Mouse (Mus musculus) left cerebral cortex, postnatal 4 days (tissue): ENCODE measurements at regions not wholly inside any gene's neighbourhood (a gene's known extent, or its start where the extent isn't known, plus 50 kb on each side); places are given as distances from the start of the nearest gene placed in this dataset.

Experiments used
- DNase-seq: peaks from one replicate; pipeline ENCODE4 v3.0.0-alpha.2; 2022
- intact Hi-C: fragments of 180-260 bp; cut with DNase I; formaldehyde crosslinking; loops from one replicate; pipeline ENCODE4 v1.15.1; 2025

- no peak for DNase-seq
- intact Hi-C loops: no loop called here
Observed at GRCm38 (mm10) chr17:89301325-89301724, 100.8 kb upstream of the Fshr start.

GRCm38 (mm10) chr17:89297277-89298002, 97.0 kb upstream of the Fshr start:
- DNase-seq: peak; percentile 37
- intact Hi-C loops: no loop called here

- intact Hi-C loops: no loop called here
- DNase-seq: no peak
Observed at GRCm38 (mm10) chr17:89281321-89281720, 80.8 kb upstream of the Fshr start.

DNA sequence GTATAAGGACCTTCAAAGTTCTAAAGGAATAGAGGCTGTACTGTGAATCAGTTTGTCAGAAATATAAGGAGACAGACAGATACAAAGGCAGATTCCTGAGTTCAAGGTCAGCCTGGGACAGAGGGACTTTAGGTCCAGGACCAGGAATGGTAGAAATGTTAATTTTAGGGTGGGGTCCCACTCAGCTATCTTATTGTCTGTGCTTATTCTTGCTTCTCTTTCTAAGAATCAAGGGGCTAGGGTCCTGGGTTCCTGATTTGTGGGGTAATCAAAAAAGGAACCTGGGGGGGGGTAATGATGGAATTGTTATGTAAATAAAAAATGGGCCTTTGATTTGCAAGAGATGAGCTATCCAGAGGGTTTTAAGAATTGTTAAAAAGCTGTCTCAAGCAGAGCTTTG, 71.7 kb upstream of the Fshr start:
- intact Hi-C loops: no loop called here
- DNase-seq: no peak

GRCm38 (mm10) chr17:89255687-89256086, 55.2 kb upstream of the Fshr start:
- intact Hi-C loops: no loop called here
- no peak for DNase-seq

DNA sequence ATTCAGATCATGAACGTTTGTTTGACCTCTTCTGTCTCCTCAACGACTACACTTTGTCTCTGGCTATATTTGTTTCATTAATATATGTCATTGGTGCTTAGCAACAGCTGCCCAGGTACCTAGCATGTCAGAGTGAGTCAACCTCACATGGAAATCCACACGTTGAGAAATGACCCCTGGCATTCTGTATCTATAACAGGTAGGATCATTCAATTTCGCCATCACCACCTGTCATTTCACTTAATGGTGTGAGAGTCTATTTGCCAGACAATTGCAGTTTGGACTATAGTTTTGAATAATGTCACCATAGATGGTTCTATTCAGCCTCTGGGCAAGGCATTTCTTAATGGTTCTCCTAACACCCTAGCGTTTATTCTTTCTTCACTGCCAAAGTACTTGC, 50.3 kb upstream of the Fshr start:
- intact Hi-C loops: no loop called here
- DNase-seq: no peak
